In the genomic region with DNA sequence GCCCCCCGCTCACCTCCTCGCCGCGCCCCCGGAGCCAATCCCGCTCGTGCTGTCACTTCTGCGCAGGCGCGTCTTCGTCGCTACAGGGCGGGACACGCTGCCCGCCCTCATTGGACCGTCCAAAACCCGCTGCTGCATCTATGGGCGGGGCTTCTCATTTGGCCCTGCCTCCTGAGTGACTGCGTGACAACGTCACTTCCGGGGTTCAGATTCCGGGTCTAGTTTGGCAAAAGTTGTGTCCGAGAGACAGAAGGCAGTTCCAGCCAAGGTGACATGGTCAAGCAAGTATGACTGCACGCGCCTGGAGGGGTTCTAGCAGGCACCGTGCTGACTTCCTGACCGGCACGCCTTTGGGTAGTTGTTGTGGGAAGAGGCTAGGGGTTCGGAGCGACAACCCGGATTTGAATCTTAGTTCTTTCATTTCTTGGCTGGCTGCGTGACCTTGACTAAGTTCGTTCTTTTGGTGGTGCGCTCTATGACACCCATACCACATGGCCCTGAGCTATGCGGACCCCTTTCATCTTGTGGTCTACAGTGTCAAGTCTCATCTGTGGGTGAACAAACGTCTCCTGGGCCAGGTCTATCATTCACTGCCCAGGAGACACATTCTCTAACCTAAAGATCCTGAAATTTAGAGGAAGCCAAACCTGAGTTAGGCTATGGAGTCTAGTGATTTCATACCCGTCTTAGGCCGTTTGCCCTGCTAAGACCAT, we compare ENCODE assay signal across 7 mouse cellular contexts. TPM values are rescaled to one million over a fixed set of nuclear protein-coding genes. Genes with fewer than 3 reads are reported as not detected.
DNase-seq lines count a peak whose midpoint lies in the region; ATAC-seq lines count a peak whose summit lies in the region.

Gene Fkbp2, minus strand, starts transcription at position 121 of the 713 bp plus-strand sequence.

- H3K4me2 ChIP-seq in intestine, embryonic 15.5 days (replicated peaks), result peak within 1 kb of the TSS; percentile 87

- peak within 1 kb of the TSS; percentile 90 for H3K27ac ChIP-seq in intestine, embryonic 15.5 days
- H3K27ac ChIP-seq in midbrain, embryonic 10.5 days (replicated peaks), result peak within 1 kb of the TSS; percentile 97

- H3K4me1 ChIP-seq in intestine, embryonic 15.5 days (replicated peaks), result peaks cover 38% of the 10 kb centered on the region
- peaks cover 59% of the 10 kb centered on the region for H3K4me1 ChIP-seq in midbrain, embryonic 10.5 days

- intact Hi-C loops in gastrocnemius, postnatal 36 days (cut with DNase I), result no loop called here
- intact Hi-C loops in left cerebral cortex, postnatal 25 days (cut with DNase I), result no loop called here

- peaks cover 27% of the 10 kb centered on the region for H3K36me3 ChIP-seq in intestine, embryonic 15.5 days
- H3K36me3 ChIP-seq in midbrain, embryonic 10.5 days, result peaks cover 63% of the 10 kb centered on the region

- no peaks in the 10 kb centered on the region for H3K27me3 ChIP-seq in intestine, embryonic 15.5 days (replicated peaks)
- no peaks in the 10 kb centered on the region for H3K27me3 ChIP-seq in midbrain, embryonic 10.5 days (ENCODE audit: low read depth, poor library complexity, severe bottlenecking)

- peak within 1 kb of the TSS; percentile 89 for H3K9ac ChIP-seq in intestine, embryonic 15.5 days

- under 1% methylated on average over 38 of the region's 38 CpGs for WGBS in intestine, embryonic 15.5 days
- 2% methylated on average over 38 of the region's 38 CpGs for WGBS in midbrain, embryonic 10.5 days

- DNase-seq in adrenal gland, adult 2 months, result peak; percentile 99
- DNase-seq in embryo, embryonic 11.5 days (ENCODE audit: low read depth, low spot score), result peak; percentile 99
- DNase-seq in gastrocnemius, postnatal 36 days, result peak; percentile 99
- DNase-seq in left cerebral cortex, postnatal 25 days (ENCODE audit: low spot score in 2 of 2), result peak; percentile 99
- DNase-seq in midbrain, embryonic 10.5 days (ENCODE audit: low spot score), result peak; percentile 99
- peak; percentile 98 for DNase-seq in right cerebral cortex, postnatal 4 days

- peak; percentile 89 for ATAC-seq in intestine, embryonic 15.5 days

- peak within 1 kb of the TSS; percentile 77 for H3K4me3 ChIP-seq in intestine, embryonic 15.5 days (replicated peaks)
- H3K4me3 ChIP-seq in midbrain, embryonic 10.5 days, result peak within 1 kb of the TSS; percentile 66

- H3K9me3 ChIP-seq in intestine, embryonic 15.5 days, result no peaks in the 10 kb centered on the region
- no peaks in the 10 kb centered on the region for H3K9me3 ChIP-seq in midbrain, embryonic 10.5 days (replicated peaks)

RNA-seq across cellular contexts. Expression of gene Fkbp2, which starts in this region (rescaled TPM):
- total RNA-seq in adrenal gland, adult 2 months (2021), result 100 to 1,000 TPM; 110 to 119 TPM
- 31.3 and 35.4 TPM in 2 replicates for polyA plus RNA-seq in adrenal gland, adult 2 months (2012; rRNA removed)
- 10 to 100 TPM in 1 of 2 experiments, 1 to 10 TPM in 1; 7.5 to 11.6 TPM for total RNA-seq in gastrocnemius, postnatal 36 days (2021)
- polyA plus RNA-seq in intestine, embryonic 15.5 days (2015; fragmentation: Nextera tagmentation; extraction: Ambion mirVana), result 154 and 170 TPM in 2 replicates
- 100 to 1,000 TPM in 1 of 2 experiments, 10 to 100 TPM in 1; 98.0 to 104 TPM for total RNA-seq in left cerebral cortex, postnatal 25 days (2021)
- polyA plus RNA-seq in midbrain, embryonic 10.5 days (2016; fragmentation: Nextera tagmentation; extraction: Ambion mirVana), result 115 and 127 TPM in 2 replicates

Comparison
In these comparisons a context has a peak if more than half of its experiments do, and no peak if none do; other contexts are left out.
1. Peak in every context shown above with its lines: DNase-seq, ATAC-seq, H3K4me3 ChIP-seq and H3K27ac ChIP-seq.
2. RNA of gene Fkbp2 (total RNA-seq): 110 to 119 TPM in adrenal gland, adult 2 months and 98.0 to 104 TPM in left cerebral cortex, postnatal 25 days; 7.5 to 11.6 TPM in gastrocnemius, postnatal 36 days; every median in the first group is over 4 times any median in the second.